Mouse (Mus musculus) left cerebral cortex, postnatal 10 days (tissue): ENCODE data around the gene Megf6. TPM values are rescaled to one million over a fixed set of nuclear protein-coding genes. Genes with fewer than 3 reads are reported as not detected.
A peak's percentile ranks its signal among the peaks of the same experiment; 100 is the strongest.

Source experiments
- DNase-seq, 2 experiments: peaks; one replicate each; pipeline ENCODE4 v3.0.0; 2021 to 2022; ENCODE audit warnings: low spot score in 2 of 2, mixed read lengths in 1 of 2; ENCODE audit errors: extremely low spot score in 1 of 2
- intact Hi-C: fragments of 180-260 bp; cut with DNase I; formaldehyde crosslinking; loops from one replicate; pipeline ENCODE4 v1.15.1; 2025
- total RNA-seq, 2 experiments: library from RNA; stranded (reverse); gene quantifications; 2 replicates each; pipeline ENCODE4 v1.2.3; 2021

Megf6 gene
- 10 to 100 TPM in 1 of 2 experiments, 1 to 10 TPM in 1; 9.2 to 16.3 TPM for total RNA-seq

GRCm38 (mm10) chr4:154170506-154171150, at the start of gene Megf6:
TSS of gene Megf6 (plus strand) at chr4:154170730.
- intact Hi-C loops = loop anchor here (10.0 kb wide), 1 partner anchor 654 kb away; no protein-coding TSS in a partner anchor

DNA sequence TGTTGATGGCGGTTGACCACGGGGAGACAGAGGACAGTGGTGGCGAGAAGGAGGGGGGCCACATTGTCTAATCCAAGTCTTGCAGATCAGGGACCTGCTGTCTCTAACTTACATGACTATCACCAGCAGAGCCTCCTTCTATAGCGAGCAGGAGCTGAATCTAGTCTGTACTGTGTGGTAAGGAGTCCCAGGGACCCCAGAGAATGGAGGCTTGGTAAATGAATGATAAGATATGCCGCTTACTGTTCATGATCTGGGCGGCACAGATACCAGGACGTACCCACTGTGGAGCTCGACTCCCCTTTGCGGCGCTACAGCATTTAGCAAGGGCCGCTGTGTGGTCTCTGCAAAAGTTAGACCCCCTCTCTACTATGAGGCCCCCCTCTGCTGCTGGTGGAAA, 48.7 kb upstream of the Megf6 start:
- intact Hi-C loops = no loop called here
- no peak for DNase-seq

More at GRCm38 (mm10) chr4:154170506-154171150, at the start of gene Megf6:
- DNase-seq = peak in 1 of 2 experiments; percentile 80

DNA sequence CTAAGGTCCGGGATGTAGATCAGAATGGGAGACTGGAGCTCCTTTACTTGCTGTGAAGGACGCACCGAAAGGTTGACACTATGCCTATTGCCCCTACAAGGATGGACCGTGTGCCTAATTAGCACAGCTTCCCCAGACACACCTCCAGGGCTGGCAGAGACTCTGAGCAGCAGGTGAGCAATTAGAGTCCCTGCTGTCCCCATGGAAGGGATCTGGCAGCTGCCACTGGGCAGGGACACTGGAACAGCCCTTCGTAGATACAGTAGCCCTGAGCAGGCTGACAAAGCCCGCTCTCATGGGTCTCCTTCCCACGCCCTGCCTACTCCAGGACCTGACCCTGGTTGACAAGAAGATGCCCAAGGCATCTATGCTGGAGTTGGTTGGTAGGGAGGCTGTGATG, 48.2 kb upstream of the Megf6 start:
- no peak for DNase-seq

GRCm38 (mm10) chr4:154123553-154123952, 47.0 kb upstream of the Megf6 start:
- no peak for DNase-seq
- intact Hi-C loops = no loop called here

More for the DNA sequence above, 48.2 kb upstream of the Megf6 start:
- intact Hi-C loops = no loop called here

DNA sequence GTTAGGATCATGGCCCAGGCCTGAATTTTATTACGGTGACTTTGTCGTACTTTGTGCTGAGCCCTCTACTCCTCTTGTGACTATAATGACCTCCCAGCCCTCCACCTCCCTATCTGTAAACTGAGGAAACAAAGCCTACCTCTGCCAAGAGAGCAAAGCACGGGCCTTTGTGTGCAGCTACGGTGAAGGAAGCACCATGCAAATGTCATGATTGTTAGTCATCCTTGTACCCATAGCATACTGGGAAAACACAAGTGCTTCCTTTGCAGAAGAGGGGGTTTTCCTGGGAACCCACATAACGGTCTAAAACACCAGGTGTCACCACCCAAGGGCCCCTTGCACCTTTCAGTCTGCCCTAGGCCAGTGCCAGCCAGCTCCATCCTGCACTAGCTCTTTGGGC, 45.3 kb upstream of the Megf6 start:
- intact Hi-C loops = no loop called here
- DNase-seq = no peak

- intact Hi-C loops = no loop called here
- DNase-seq = no peak
Measured at GRCm38 (mm10) chr4:154127273-154127672, 43.3 kb upstream of the Megf6 start.

- intact Hi-C loops = no loop called here
- no peak for DNase-seq
Measured at GRCm38 (mm10) chr4:154129950-154130349, 40.6 kb upstream of the Megf6 start.

DNA sequence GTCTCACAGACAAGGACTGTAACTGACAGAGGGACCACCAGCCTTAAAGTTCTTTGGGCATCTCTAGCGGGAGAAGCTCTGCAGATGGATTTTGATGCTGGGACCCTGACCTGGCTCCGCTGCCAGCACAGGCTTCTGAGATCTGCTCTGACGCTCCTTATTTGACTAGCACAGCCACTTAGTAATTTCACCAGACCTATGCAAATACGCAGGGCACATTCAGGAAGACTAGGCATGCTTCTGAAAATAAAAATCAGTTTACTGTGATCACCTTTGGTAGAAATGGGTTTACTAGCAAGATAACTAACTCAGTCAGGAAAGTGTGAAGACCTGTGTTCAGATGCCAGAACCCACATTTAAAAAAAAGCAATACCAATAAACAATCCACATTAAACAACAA, 38.6 kb upstream of the Megf6 start:
- no peak for DNase-seq
- intact Hi-C loops = no loop called here

DNA sequence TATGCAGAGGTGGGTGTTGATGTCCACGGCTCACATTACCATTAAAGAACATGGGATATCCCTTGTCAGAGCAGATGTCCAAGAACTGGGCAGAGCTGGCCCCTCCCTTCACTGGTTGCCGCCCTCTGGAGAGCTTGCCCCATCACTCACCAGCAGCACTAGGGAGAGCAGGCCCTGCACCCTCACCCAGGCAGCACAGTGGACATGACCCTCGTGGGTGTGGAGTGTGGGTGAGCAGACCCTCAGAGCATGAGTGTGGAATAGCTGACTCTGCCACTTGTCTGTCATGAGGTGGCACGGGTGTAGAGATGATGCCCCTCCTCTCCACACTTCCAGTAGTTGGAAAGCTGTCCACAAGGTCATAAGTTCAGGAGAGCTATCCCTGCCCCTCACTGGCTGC, 35.7 kb upstream of the Megf6 start:
- intact Hi-C loops = no loop called here
- DNase-seq = no peak

DNA sequence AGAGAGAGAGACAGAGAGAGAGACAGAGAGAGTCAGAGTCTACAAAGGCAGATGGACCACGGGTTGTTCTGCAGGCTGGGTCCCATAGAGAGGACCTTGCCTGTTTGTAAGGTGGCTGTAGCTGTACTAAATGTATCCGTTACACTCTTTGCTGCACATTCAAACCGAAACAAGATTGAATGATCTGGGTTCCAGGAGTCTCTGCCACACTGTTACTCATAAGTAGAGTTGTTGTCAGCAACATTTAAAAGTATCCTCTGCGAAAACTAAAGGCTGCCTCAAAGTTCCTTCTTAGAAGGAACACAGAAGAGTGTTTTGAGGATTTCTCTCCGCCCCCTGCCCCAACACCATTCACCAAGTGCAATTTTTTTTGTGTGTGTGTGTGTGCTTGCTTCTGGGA, 33.4 kb upstream of the Megf6 start:
- no peak for DNase-seq
- intact Hi-C loops = no loop called here

GRCm38 (mm10) chr4:154139671-154140181, 30.8 kb upstream of the Megf6 start:
- no peak for DNase-seq
- intact Hi-C loops = loop anchor here (5.0 kb wide), 1 partner anchor 72 kb away; no protein-coding TSS in a partner anchor

GRCm38 (mm10) chr4:154140182-154140212, 30.5 kb upstream of the Megf6 start, which contains the start of gene Trp73:
TSS of gene Trp73 (minus strand) at chr4:154140208.
- intact Hi-C loops = loop anchor here (5.0 kb wide), 1 partner anchor 73 kb away; no protein-coding TSS in a partner anchor
- DNase-seq = no peak

GRCm38 (mm10) chr4:154140213-154141008, 30.1 kb upstream of the Megf6 start:
- intact Hi-C loops = loop anchor here (5.0 kb wide), 1 partner anchor 73 kb away; no protein-coding TSS in a partner anchor
- no peak for DNase-seq

- intact Hi-C loops = loop anchor here (5.0 kb wide), 1 partner anchor 74 kb away; no protein-coding TSS in a partner anchor
- no peak for DNase-seq
Measured at GRCm38 (mm10) chr4:154141009-154141867, 29.3 kb upstream of the Megf6 start.

GRCm38 (mm10) chr4:154142211-154143040, 28.1 kb upstream of the Megf6 start, which contains the start of gene Wrap73:
TSS of gene Wrap73 (plus strand) at chr4:154142372.
- intact Hi-C loops = loop anchor here (5.0 kb wide), 1 partner anchor 75 kb away; no protein-coding TSS in a partner anchor
- DNase-seq = peak; percentile 79 to 94

GRCm38 (mm10) chr4:154144712-154145111, 25.8 kb upstream of the Megf6 start:
- intact Hi-C loops = loop anchor here (5.0 kb wide), 1 partner anchor 77 kb away; no protein-coding TSS in a partner anchor
- DNase-seq = no peak

DNA sequence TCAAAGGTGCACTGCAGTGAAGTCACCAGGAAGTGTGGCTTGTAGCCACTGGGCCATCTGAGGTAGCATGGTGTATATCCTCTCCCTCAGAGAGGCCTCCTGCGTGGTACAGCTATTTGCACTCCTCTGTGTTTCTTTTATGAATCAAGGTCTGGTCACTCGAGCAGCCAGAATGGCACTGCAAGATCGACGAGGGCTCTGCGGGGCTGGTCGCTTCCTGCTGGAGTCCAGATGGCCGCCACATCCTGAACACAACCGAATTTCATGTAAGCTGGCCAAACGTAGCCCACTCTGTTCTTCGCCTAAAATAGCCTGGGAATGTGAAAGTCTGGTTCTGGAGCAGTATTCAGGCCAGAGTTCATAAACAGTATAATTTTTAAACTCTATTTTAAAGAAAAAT, 24.2 kb upstream of the Megf6 start:
- DNase-seq = no peak
- intact Hi-C loops = no loop called here

GRCm38 (mm10) chr4:154154104-154154503, 16.4 kb upstream of the Megf6 start:
- intact Hi-C loops = no loop called here
- peak in 1 of 2 experiments; percentile 23 for DNase-seq
